Mouse (Mus musculus): ENCODE data around the gene Tbrg1.

- TF ChIP-seq EP300 (IDR thresholded peaks at IDR 0.05; ENCODE audit: insufficient read depth, low read depth, low read length) (no peak), CTCF (IDR thresholded peaks at IDR 0.05) (peak; percentile 89)
Measured at GRCm38 (mm10) chr9:37636335-37636734, 20.8 kb downstream of the Tbrg1 start.

Data from heart, adult 2 months (tissue).